Mouse (Mus musculus) forebrain, postnatal 0 days (tissue): ENCODE data around the gene Klrb1f. TPM values are rescaled to one million over a fixed set of nuclear protein-coding genes. Genes with fewer than 3 reads are reported as not detected.

Source experiments
- ATAC-seq: fragments of 200-750 bp; cut with Nextera tagmentation; 2 replicates; pipeline ENCODE4 v1.8.0; 2017; ENCODE audit warnings: mild to moderate bottlenecking, moderate library complexity
- DNase-seq: peaks from one replicate; pipeline ENCODE4 v3.0.0-alpha.2; 2015
- H3K27ac ChIP-seq: fragments of 300-500 bp; sonication (generic); 2 replicates; pipeline ENCODE4 v1.5.1; 2014; ENCODE audit warnings: low read depth, mild to moderate bottlenecking, antibody characterized with exemption, low read length, moderate library complexity, mixed read lengths
- H3K27me3 ChIP-seq: fragments of 300-500 bp; sonication (generic); 2 replicates; pipeline ENCODE4 v1.6.1; 2014; ENCODE audit warnings: mild to moderate bottlenecking, low read length, mixed read lengths; ENCODE audit not compliant: insufficient read depth
- H3K36me3 ChIP-seq: fragments of 300-500 bp; sonication (generic); 2 replicates; pipeline ENCODE4 v1.6.1; 2014; ENCODE audit warnings: mild to moderate bottlenecking, moderate library complexity; ENCODE audit not compliant: insufficient read depth
- H3K4me1 ChIP-seq: fragments of 300-500 bp; sonication (generic); 2 replicates; pipeline ENCODE4 v1.6.1; 2014; ENCODE audit warnings: antibody characterized with exemption; ENCODE audit not compliant: insufficient read depth
- H3K4me2 ChIP-seq: fragments of 300-500 bp; sonication (generic); 2 replicates; pipeline ENCODE4 v1.6.1; 2014; ENCODE audit warnings: low read depth, mild to moderate bottlenecking, moderate library complexity
- H3K4me3 ChIP-seq: fragments of 300-500 bp; sonication (generic); 2 replicates; pipeline ENCODE4 v1.5.1; 2014; ENCODE audit warnings: low read depth, low read length, mixed read lengths
- H3K9ac ChIP-seq: fragments of 300-500 bp; sonication (generic); 2 replicates; pipeline ENCODE4 v1.6.1; 2014; ENCODE audit warnings: mild to moderate bottlenecking
- H3K9me3 ChIP-seq: fragments of 300-500 bp; sonication (generic); 2 replicates; pipeline ENCODE4 v1.6.1; 2016; ENCODE audit warnings: low read length
- CTCF ChIP-seq: sonication (generic); IDR thresholded peaks from 2 replicates; pipeline ENCODE4 v1.5.1; 2016; ENCODE audit warnings: antibody characterized with exemption, control low read depth, low read depth
- WGBS: fragments of 180-500 bp; shearing (Covaris S2); extraction: QIAGEN DNeasy Blood & Tissue Kit; methylation state at CpG from one replicate; pipeline ENCODE4 v1.1.7; 2014; 5-methylcytosine and 5-hydroxymethylcytosine counted together
- polyA plus RNA-seq: library from polyadenylated mRNA; unstranded; fragments of >200 nt; fragmentation: Nextera tagmentation; extraction: Ambion mirVana; gene quantifications from 2 replicates; pipeline ENCODE4 v1.2.1, GENCODE M21; 2015
- total RNA-seq: library from RNA; depleted of rRNA; stranded (reverse); fragments of >200 nt; gene quantifications from 2 replicates; pipeline ENCODE4 v1.2.3, GENCODE M21; 2014

Klrb1f gene
- total and polyA plus RNA-seq, 2 experiments from 2014 or later = 0.28 to 0.76 TPM

GRCm38 (mm10) chr6:129035017-129035416, 10.7 kb upstream of the Klrb1f start:
- WGBS = 70% methylated on average over 2 of the region's 2 CpGs
- no peak for ATAC-seq

GRCm38 (mm10) chr6:129036326-129036725, 9.4 kb upstream of the Klrb1f start:
- Histone ChIP-seq H3K4me3 (no peak overlapping the region), H3K4me1 (no peaks in the 10 kb centered on the region), H3K9ac (no peak overlapping the region), H3K9me3 (no peaks in the 10 kb centered on the region), H3K36me3 (no peaks in the 10 kb centered on the region), H3K4me2 (no peak overlapping the region), H3K27ac (no peak overlapping the region), H3K27me3 (no peaks in the 10 kb centered on the region)
- no peak for ATAC-seq
- TF ChIP-seq CTCF = no peak
- DNase-seq = no peak

More at GRCm38 (mm10) chr6:129035017-129035416, 10.7 kb upstream of the Klrb1f start:
- H3K4me1 ChIP-seq = no peaks in the 10 kb centered on the region
- no peaks in the 10 kb centered on the region for H3K36me3 ChIP-seq
- H3K27ac ChIP-seq = no peak overlapping the region
- no peak overlapping the region for H3K9ac ChIP-seq
- H3K27me3 ChIP-seq = no peaks in the 10 kb centered on the region
- no peak for DNase-seq
- no peak overlapping the region for H3K4me3 ChIP-seq
- TF ChIP-seq CTCF = no peak
- H3K4me2 ChIP-seq = no peak overlapping the region
- H3K9me3 ChIP-seq = no peaks in the 10 kb centered on the region

GRCm38 (mm10) chr6:129036890-129037463, 8.7 kb upstream of the Klrb1f start:
- H3K9ac ChIP-seq = no peak overlapping the region
- no peak for ATAC-seq
- 89% methylated on average over 2 of the region's 2 CpGs for WGBS
- H3K9me3 ChIP-seq = no peaks in the 10 kb centered on the region
- H3K4me1 ChIP-seq = no peaks in the 10 kb centered on the region
- DNase-seq = no peak
- no peak overlapping the region for H3K4me2 ChIP-seq
- H3K27me3 ChIP-seq = no peaks in the 10 kb centered on the region
- H3K36me3 ChIP-seq = no peaks in the 10 kb centered on the region
- no peak overlapping the region for H3K27ac ChIP-seq
- no peak overlapping the region for H3K4me3 ChIP-seq
- TF ChIP-seq CTCF = no peak

GRCm38 (mm10) chr6:129041470-129041869, 4.2 kb upstream of the Klrb1f start:
- 93% methylated on average over 2 of the region's 2 CpGs for WGBS
- no peaks in the 10 kb centered on the region for H3K36me3 ChIP-seq
- H3K9me3 ChIP-seq = no peaks in the 10 kb centered on the region
- DNase-seq (no peak), ATAC-seq (no peak)
- H3K4me1 ChIP-seq = no peaks in the 10 kb centered on the region
- H3K9ac ChIP-seq = no peak overlapping the region
- no peak overlapping the region for H3K4me3 ChIP-seq
- no peaks in the 10 kb centered on the region for H3K27me3 ChIP-seq
- TF ChIP-seq CTCF = no peak
- no peak overlapping the region for H3K27ac ChIP-seq
- no peak overlapping the region for H3K4me2 ChIP-seq

- no peaks in the 10 kb centered on the region for H3K9me3 ChIP-seq
Observed at GRCm38 (mm10) chr6:129042470-129042869, 3.2 kb upstream of the Klrb1f start.

GRCm38 (mm10) chr6:129048381-129048780, 2.7 kb downstream of the Klrb1f start:
- no peak overlapping the region for H3K27ac ChIP-seq
- H3K9me3 ChIP-seq = no peaks in the 10 kb centered on the region
- TF ChIP-seq CTCF = no peak
- H3K4me1 ChIP-seq = no peaks in the 10 kb centered on the region
- peak; percentile 14 for DNase-seq
- WGBS = 44% methylated on average over 4 of the region's 4 CpGs
- H3K9ac ChIP-seq = no peak overlapping the region
- H3K36me3 ChIP-seq = no peaks in the 10 kb centered on the region
- no peak overlapping the region for H3K4me3 ChIP-seq
- no peaks in the 10 kb centered on the region for H3K27me3 ChIP-seq
- ATAC-seq = no peak
- H3K4me2 ChIP-seq = no peak overlapping the region

More at GRCm38 (mm10) chr6:129042470-129042869, 3.2 kb upstream of the Klrb1f start:
- no peak overlapping the region for H3K27ac ChIP-seq
- no peak for TF ChIP-seq CTCF
- no peak overlapping the region for H3K9ac ChIP-seq
- ATAC-seq (no peak), DNase-seq (no peak)
- no peak overlapping the region for H3K4me3 ChIP-seq
- no peak overlapping the region for H3K4me2 ChIP-seq
- no peaks in the 10 kb centered on the region for H3K36me3 ChIP-seq
- no peaks in the 10 kb centered on the region for H3K4me1 ChIP-seq
- no peaks in the 10 kb centered on the region for H3K27me3 ChIP-seq

- Histone ChIP-seq H3K9me3 (no peaks in the 10 kb centered on the region), H3K36me3 (no peaks in the 10 kb centered on the region), H3K27ac (no peak overlapping the region), H3K4me2 (peak overlapping the region; percentile 55), H3K4me3 (peak overlapping the region; percentile 39), H3K27me3 (no peaks in the 10 kb centered on the region), H3K4me1 (no peaks in the 10 kb centered on the region), H3K9ac (peak overlapping the region; percentile 41)
- WGBS = 2% methylated on average over 13 of the region's 13 CpGs
- ATAC-seq (peak; percentile 93), DNase-seq (peak; percentile 54)
- TF ChIP-seq CTCF = no peak
Observed at GRCm38 (mm10) chr6:129048857-129049473, 3.3 kb downstream of the Klrb1f start.
